Mouse (Mus musculus): Measurements from ENCODE around the gene Plcl2. TPM values are rescaled to one million over a fixed set of nuclear protein-coding genes. Genes with fewer than 3 reads are reported as not detected.
A peak's percentile ranks its signal among the peaks of the same experiment; 100 is the strongest.

Gene Plcl2
- polyA plus RNA-seq, 1 experiment from 2014 or later, result 4.8 TPM

GRCm38 (mm10) chr17:50634008-50634871, 125.0 kb downstream of the Plcl2 start:
- no peak for TF ChIP-seq CTCF (IDR thresholded peaks at IDR 0.05; ENCODE audit: low read depth)
- peaks cover 7% of the 10 kb centered on the region; the same call in 1 of the 2 replicates for H3K4me1 ChIP-seq (replicated peaks; ENCODE audit: control insufficient read depth, insufficient read depth, low read length)
- H3K27ac ChIP-seq (ENCODE audit: low read depth, low read length), result peak overlapping the region; percentile 75
- no peak overlapping the region for H3K9ac ChIP-seq (ENCODE audit: low read depth, low read length)
- H3K36me3 ChIP-seq (ENCODE audit: control insufficient read depth, insufficient read depth), result no peaks in the 10 kb centered on the region
- H3K9me3 ChIP-seq (ENCODE audit: control insufficient read depth), result no peaks in the 10 kb centered on the region
- H3K4me2 ChIP-seq (replicated peaks; ENCODE audit: low read depth), result no peak overlapping the region
- ATAC-seq, result peak; percentile 84
- no peak overlapping the region for H3K4me3 ChIP-seq (ENCODE audit: low read depth, low read length)
- no peaks in the 10 kb centered on the region for H3K27me3 ChIP-seq (replicated peaks; ENCODE audit: control insufficient read depth, insufficient read depth, low read length)
- 42% methylated on average over 7 of the region's 7 CpGs for WGBS

GRCm38 (mm10) chr17:50635961-50636585, 126.9 kb downstream of the Plcl2 start:
- Histone ChIP-seq H3K9me3 (ENCODE audit: control insufficient read depth) (no peaks in the 10 kb centered on the region), H3K4me2 (replicated peaks; ENCODE audit: low read depth) (no peak overlapping the region), H3K27me3 (replicated peaks; ENCODE audit: control insufficient read depth, insufficient read depth, low read length) (no peaks in the 10 kb centered on the region), H3K4me1 (replicated peaks; ENCODE audit: control insufficient read depth, insufficient read depth, low read length) (peaks cover 7% of the 10 kb centered on the region; the same call in 1 of the 2 replicates), H3K27ac (ENCODE audit: low read depth, low read length) (peak overlapping the region; percentile 75; the same call in 1 of the 2 replicates), H3K36me3 (ENCODE audit: control insufficient read depth, insufficient read depth) (no peaks in the 10 kb centered on the region), H3K4me3 (ENCODE audit: low read depth, low read length) (no peak overlapping the region), H3K9ac (ENCODE audit: low read depth, low read length) (no peak overlapping the region)
- ATAC-seq, result peak; percentile 79
- TF ChIP-seq CTCF (IDR thresholded peaks at IDR 0.05; ENCODE audit: low read depth), result no peak
- WGBS, result 35% methylated on average over 8 of the region's 8 CpGs

GRCm38 (mm10) chr17:50638791-50639190, 129.6 kb downstream of the Plcl2 start:
- 0 out of 2 replicates have a peak, but pooled peaks cover 6% of the 10 kb centered on the region for H3K36me3 ChIP-seq (ENCODE audit: control insufficient read depth, insufficient read depth)
- H3K4me3 ChIP-seq (ENCODE audit: low read depth, low read length), result no peak overlapping the region
- TF ChIP-seq CTCF (IDR thresholded peaks at IDR 0.05; ENCODE audit: low read depth), result no peak
- no peak for ATAC-seq
- no peak overlapping the region for H3K27ac ChIP-seq (ENCODE audit: low read depth, low read length)
- no peaks in the 10 kb centered on the region for H3K9me3 ChIP-seq (ENCODE audit: control insufficient read depth)
- no peak overlapping the region for H3K4me2 ChIP-seq (replicated peaks; ENCODE audit: low read depth)
- WGBS, result 52% methylated on average over 3 of the region's 3 CpGs
- H3K4me1 ChIP-seq (replicated peaks; ENCODE audit: control insufficient read depth, insufficient read depth, low read length), result peaks cover 7% of the 10 kb centered on the region; the same call in 1 of the 2 replicates
- no peak overlapping the region for H3K9ac ChIP-seq (ENCODE audit: low read depth, low read length)
- no peaks in the 10 kb centered on the region for H3K27me3 ChIP-seq (replicated peaks; ENCODE audit: control insufficient read depth, insufficient read depth, low read length)

- no peak for TF ChIP-seq CTCF (IDR thresholded peaks at IDR 0.05; ENCODE audit: low read depth)
- Histone ChIP-seq H3K4me3 (ENCODE audit: low read depth, low read length) (no peak overlapping the region), H3K27me3 (replicated peaks; ENCODE audit: control insufficient read depth, insufficient read depth, low read length) (no peaks in the 10 kb centered on the region), H3K9ac (ENCODE audit: low read depth, low read length) (no peak overlapping the region), H3K27ac (ENCODE audit: low read depth, low read length) (no peak overlapping the region), H3K36me3 (ENCODE audit: control insufficient read depth, insufficient read depth) (0 out of 2 replicates have a peak, but pooled peaks cover 6% of the 10 kb centered on the region), H3K4me2 (replicated peaks; ENCODE audit: low read depth) (no peak overlapping the region), H3K4me1 (replicated peaks; ENCODE audit: control insufficient read depth, insufficient read depth, low read length) (no peaks in the 10 kb centered on the region), H3K9me3 (ENCODE audit: control insufficient read depth) (no peaks in the 10 kb centered on the region)
- 98% methylated on average over 2 of the region's 2 CpGs for WGBS
- no peak for ATAC-seq
These were observed 131.9 kb downstream of the Plcl2 start for GRCm38 (mm10) chr17:50641076-50641610.

- Histone ChIP-seq H3K4me3 (ENCODE audit: low read depth, low read length) (no peak overlapping the region), H3K9me3 (ENCODE audit: control insufficient read depth) (no peaks in the 10 kb centered on the region), H3K27ac (ENCODE audit: low read depth, low read length) (no peak overlapping the region), H3K36me3 (ENCODE audit: control insufficient read depth, insufficient read depth) (0 out of 2 replicates have a peak, but pooled peaks cover 6% of the 10 kb centered on the region), H3K9ac (ENCODE audit: low read depth, low read length) (no peak overlapping the region), H3K4me1 (replicated peaks; ENCODE audit: control insufficient read depth, insufficient read depth, low read length) (no peaks in the 10 kb centered on the region), H3K27me3 (replicated peaks; ENCODE audit: control insufficient read depth, insufficient read depth, low read length) (no peaks in the 10 kb centered on the region), H3K4me2 (replicated peaks; ENCODE audit: low read depth) (no peak overlapping the region)
- TF ChIP-seq CTCF (IDR thresholded peaks at IDR 0.05; ENCODE audit: low read depth), result no peak
- 88% methylated on average over 1 of the region's 1 CpGs for WGBS
- no peak for ATAC-seq
These were observed 132.7 kb downstream of the Plcl2 start for GRCm38 (mm10) chr17:50641879-50642278.

GRCm38 (mm10) chr17:50643356-50643755, 134.2 kb downstream of the Plcl2 start:
- no peak overlapping the region for H3K4me3 ChIP-seq (ENCODE audit: low read depth, low read length)
- H3K4me1 ChIP-seq (replicated peaks; ENCODE audit: control insufficient read depth, insufficient read depth, low read length), result no peaks in the 10 kb centered on the region
- ATAC-seq, result no peak
- H3K27me3 ChIP-seq (replicated peaks; ENCODE audit: control insufficient read depth, insufficient read depth, low read length), result no peaks in the 10 kb centered on the region
- no peak overlapping the region for H3K27ac ChIP-seq (ENCODE audit: low read depth, low read length)
- 0 out of 2 replicates have a peak, but pooled peaks have one; percentile 6 for TF ChIP-seq CTCF (IDR thresholded peaks at IDR 0.05; ENCODE audit: low read depth)
- H3K4me2 ChIP-seq (replicated peaks; ENCODE audit: low read depth), result no peak overlapping the region
- H3K36me3 ChIP-seq (ENCODE audit: control insufficient read depth, insufficient read depth), result 0 out of 2 replicates have a peak, but pooled peaks cover 6% of the 10 kb centered on the region
- 41% methylated on average over 6 of the region's 6 CpGs for WGBS
- no peak overlapping the region for H3K9ac ChIP-seq (ENCODE audit: low read depth, low read length)
- no peaks in the 10 kb centered on the region; the same call in 1 of the 2 replicates for H3K9me3 ChIP-seq (ENCODE audit: control insufficient read depth)

Measured in intestine, postnatal 0 days (tissue).